Mouse (Mus musculus) megakaryocyte, embryonic 14.5 days (primary cell): ENCODE measurements around the gene Omt2b. TPM values are rescaled to one million over a fixed set of nuclear protein-coding genes. Genes with fewer than 3 reads are reported as not detected.
"Not testable (repeated sequence)": the region's sequence is repeated elsewhere in the genome, so short reads cannot be mapped to it uniquely, and the experiment has no call there.

Experiments used
- H3K27me3 ChIP-seq: replicated peaks from 2 replicates; pipeline ENCODE3; 2012; ENCODE audit warnings: inconsistent platforms
- H3K36me3 ChIP-seq: replicated peaks from 2 replicates; pipeline ENCODE3; 2012; ENCODE audit warnings: low read length, inconsistent platforms, mixed read lengths
- H3K4me1 ChIP-seq: 2 replicates; pipeline ENCODE4 v1.6.1; 2012; ENCODE audit warnings: inconsistent platforms
- H3K4me3 ChIP-seq: replicated peaks from 2 replicates; pipeline ENCODE3; 2012; ENCODE audit warnings: moderate library complexity, mild to moderate bottlenecking, inconsistent platforms
- H3K9me3 ChIP-seq: 2 replicates; pipeline ENCODE4 v1.6.1; 2012; ENCODE audit warnings: inconsistent platforms
- FLI1 ChIP-seq: IDR thresholded peaks from 2 replicates; pipeline ENCODE4 v1.6.1; 2012; ENCODE audit warnings: low read length, inconsistent platforms, mixed read lengths
- GATA1 ChIP-seq: IDR thresholded peaks from 3 replicates; pipeline ENCODE4 v1.6.1; 2012; ENCODE audit warnings: mixed read lengths, low read length, inconsistent platforms, borderline replicate concordance
- polyA plus RNA-seq: library from polyadenylated mRNA; stranded (reverse); fragments of >175 nt; gene quantifications from 2 replicates; pipeline ENCODE4 v1.2.3, GENCODE M21; 2012; ENCODE audit warnings: low replicate concordance; ENCODE audit not compliant: insufficient read depth

Omt2b gene
- polyA plus RNA-seq: not detected in 2 replicates

DNA sequence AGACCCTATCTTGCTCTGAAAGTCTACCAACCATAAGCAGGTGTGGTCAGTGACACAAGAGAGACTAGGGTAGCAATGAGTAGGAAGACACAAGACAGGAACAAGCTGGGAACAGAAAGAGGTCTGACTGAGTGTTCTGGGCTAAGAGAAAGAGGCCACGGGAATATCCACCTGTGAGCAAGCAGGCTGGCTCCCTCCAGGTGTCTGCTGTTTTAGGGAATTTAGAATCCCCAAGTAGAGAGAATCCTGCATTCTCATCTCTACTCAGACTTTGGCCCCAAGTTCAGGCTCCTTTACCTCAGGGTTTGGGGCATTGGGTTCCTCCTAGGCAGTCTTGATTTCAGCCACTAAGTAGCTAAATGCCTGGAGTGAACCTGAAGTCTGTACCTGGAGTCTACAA lies at the start of gene Omt2b:
Gene Omt2b, plus strand, starts transcription at position 301 of the 400 bp plus-strand sequence.
- not testable (repeated sequence) for H3K36me3 ChIP-seq, H3K4me3 ChIP-seq, H3K4me1 ChIP-seq
- Histone ChIP-seq H3K27me3 (peaks cover 10% of the 10 kb centered on the region), H3K9me3 (peaks cover 11% of the 10 kb centered on the region)

DNA sequence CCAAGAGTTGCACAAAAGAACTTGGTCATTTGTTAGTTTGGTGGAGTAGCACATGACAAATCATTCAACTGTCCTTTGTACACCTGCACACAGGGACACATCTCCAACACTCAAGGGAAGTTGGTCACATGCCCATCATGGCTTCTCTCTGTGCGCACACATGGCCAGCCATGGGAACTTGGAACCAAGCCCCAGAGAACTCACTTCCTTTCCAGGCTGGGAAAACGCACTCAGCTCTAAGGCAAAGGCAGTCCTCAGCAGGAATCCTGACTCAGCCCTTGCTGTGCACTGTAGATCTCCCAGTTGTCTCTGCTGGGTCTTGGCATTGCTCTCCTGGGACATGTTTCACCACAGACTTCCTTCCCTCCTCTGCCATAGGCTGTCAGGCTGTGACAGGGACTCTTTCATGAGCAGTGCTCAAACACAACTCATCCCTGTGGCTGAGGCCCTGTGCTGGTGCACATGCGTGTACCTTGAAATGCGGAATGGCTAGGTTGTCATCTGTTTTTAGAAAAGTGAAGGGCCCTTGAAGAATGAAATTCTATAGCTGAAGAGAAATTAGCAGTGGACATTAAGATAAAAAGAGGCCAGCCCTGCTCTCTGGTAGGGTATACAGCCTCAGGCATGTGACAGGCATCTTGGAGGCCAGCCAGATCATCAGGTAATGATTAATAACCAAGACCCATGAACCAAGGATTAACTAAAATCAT lies 45.2 kb upstream of the Omt2b start:
- H3K9me3 ChIP-seq, H3K36me3 ChIP-seq, H3K4me3 ChIP-seq, H3K4me1 ChIP-seq, H3K27me3 ChIP-seq: not testable (repeated sequence)

DNA sequence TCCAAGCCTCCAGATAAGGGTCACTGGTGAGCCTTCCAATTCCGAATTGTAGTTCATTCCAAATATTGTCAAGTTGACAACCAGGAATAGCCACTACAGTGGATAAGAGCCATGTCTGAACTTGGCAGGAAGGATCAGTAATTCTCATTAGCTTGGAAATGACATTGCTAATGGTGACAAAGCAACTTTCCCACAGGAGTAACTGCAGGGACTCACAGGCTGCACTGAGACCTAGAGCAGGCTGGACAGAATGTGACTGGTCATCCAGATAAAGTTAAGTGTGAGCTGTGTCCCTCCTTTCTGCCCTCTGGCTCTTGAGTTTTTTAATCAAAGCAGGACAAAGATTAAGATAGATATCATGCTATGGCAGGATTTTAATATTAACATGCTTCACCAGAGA lies 38.3 kb upstream of the Omt2b start:
- not testable (repeated sequence) for H3K4me3 ChIP-seq, H3K36me3 ChIP-seq, H3K4me1 ChIP-seq, H3K9me3 ChIP-seq, H3K27me3 ChIP-seq

DNA sequence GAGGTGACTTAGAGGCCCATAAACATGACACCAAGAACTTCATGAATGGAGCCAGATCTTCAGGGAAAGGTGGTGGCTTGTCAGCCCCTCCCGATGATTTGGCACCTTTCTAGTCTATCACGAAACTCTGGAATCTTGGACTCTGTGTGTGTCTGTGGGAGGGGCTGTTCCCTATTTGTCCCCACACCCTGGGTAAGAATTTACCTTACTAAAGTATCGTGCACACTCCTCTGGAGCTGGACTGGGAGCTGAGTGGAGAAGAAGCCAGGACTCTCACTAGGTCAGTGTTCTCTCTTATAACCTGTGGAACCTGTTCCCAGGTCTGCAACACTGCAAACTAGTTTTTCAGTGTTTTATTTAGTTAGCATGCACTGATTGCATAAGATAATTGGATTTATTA lies 37.7 kb upstream of the Omt2b start, which contains the start of gene Gm10639:
Gene Gm10639, plus strand, starts transcription at position 201 of the 400 bp plus-strand sequence.
- H3K36me3 ChIP-seq, H3K4me1 ChIP-seq, H3K27me3 ChIP-seq, H3K9me3 ChIP-seq, H3K4me3 ChIP-seq: not testable (repeated sequence)

DNA sequence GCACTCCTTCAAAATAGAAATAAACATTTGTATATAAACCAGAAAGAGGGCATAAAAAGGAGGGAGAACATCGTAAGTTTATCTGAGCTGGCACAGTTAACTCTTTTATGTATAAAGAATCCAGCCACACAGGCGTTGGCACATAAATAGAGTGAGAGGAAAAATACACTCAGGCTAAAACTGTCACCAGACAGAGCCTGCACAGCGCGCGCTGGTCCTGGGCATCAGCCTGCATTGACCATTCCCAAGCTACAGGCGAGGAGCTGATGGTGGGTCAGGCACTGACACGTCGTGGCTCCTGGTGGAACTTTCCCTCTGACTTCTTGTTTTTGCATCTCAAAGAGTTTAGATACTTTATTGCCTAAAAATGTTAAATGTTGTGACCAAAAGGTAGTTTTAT lies 34.9 kb upstream of the Omt2b start:
- H3K36me3 ChIP-seq, H3K27me3 ChIP-seq, H3K4me3 ChIP-seq, H3K9me3 ChIP-seq: not testable (repeated sequence)
- peaks cover 13% of the 10 kb centered on the region for H3K4me1 ChIP-seq

DNA sequence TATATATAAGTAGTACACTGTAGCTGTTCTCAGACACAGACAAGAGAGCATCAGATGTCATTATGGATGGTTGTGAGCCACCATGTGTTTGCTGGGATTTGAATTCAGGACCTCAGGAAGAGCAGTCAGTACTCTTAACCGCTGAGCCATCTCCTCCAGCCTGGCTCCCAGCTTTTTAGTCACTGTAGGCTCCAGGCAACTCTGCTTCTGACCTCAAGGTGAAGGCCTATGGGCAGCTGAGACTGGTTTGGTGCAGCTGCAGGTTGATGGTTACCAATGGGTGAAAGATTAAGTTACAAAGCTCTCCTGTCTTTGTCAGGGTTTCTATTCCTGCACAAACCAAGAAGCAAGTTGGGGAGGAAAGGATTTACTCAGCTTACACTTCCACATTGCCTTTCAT lies 33.7 kb upstream of the Omt2b start:
- peaks cover 13% of the 10 kb centered on the region for H3K4me1 ChIP-seq
- not testable (repeated sequence) for H3K9me3 ChIP-seq, H3K27me3 ChIP-seq, H3K36me3 ChIP-seq, H3K4me3 ChIP-seq

DNA sequence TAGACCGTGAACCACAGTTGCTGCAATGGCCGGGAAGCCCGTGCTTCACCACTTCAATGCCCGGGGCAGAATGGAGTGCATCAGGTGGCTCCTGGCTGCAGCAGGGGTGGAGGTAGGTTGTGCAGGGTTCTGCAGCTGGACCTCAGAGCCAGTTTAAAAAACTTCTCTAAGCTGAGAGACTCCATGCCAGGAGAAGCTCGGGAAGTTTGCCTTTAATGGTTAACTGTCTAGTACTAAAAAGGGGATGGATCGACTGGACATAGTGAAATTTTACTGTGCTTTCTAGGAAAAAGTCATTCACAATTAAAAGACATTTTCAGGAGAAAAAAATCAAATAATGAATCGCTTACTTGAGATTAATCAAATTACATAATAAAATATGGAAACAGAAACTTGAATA lies 32.6 kb upstream of the Omt2b start:
- peaks cover 18% of the 10 kb centered on the region for H3K4me1 ChIP-seq
- H3K4me3 ChIP-seq, H3K27me3 ChIP-seq, H3K9me3 ChIP-seq, H3K36me3 ChIP-seq: not testable (repeated sequence)

DNA sequence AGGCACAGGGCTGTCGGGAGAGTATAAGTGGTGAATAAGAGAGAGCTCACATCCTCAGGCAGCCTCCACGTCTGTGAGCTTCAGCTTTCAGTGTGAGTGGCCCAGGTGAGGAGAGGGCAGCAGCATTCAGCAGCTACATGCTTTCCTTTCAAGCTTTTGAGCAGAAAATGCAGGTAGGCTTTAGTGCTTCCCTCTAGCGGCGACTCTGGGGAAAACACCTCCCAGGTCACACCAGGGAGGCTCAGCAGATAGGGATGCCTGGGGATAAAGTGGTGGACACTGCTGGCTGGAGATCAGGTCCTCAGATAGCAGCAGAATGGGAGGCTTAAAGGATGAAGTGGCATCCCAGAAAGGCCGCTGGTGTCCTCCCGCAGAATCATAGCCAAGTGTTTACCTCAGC lies 31.3 kb upstream of the Omt2b start:
- not testable (repeated sequence) for H3K9me3 ChIP-seq, H3K36me3 ChIP-seq, H3K4me3 ChIP-seq, H3K27me3 ChIP-seq
- H3K4me1 ChIP-seq: peaks cover 20% of the 10 kb centered on the region

DNA sequence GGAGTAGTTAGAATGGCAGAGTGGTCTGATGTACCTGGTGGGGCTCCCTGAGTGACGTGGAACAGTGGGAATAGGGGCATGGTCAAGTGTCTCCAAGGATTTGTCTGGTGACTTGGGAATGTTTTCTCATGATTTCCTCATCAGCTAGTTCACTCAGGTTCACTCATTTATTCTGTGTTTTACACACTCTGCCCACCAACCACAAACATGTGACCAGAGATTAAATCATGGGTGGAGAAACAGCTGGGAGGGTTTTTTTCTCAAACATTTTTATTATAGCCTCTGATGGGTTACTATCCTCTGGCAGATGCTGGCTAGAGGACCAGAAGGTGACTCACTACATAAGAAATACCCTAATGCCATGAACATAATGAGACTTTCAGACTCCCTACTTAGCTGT lies 29.2 kb upstream of the Omt2b start:
- peaks cover 9% of the 10 kb centered on the region for H3K27me3 ChIP-seq
- peaks cover 3% of the 10 kb centered on the region; the same call in 1 of the 2 replicates for H3K9me3 ChIP-seq
- H3K36me3 ChIP-seq: no peaks in the 10 kb centered on the region
- H3K4me1 ChIP-seq: peaks cover 20% of the 10 kb centered on the region
- no peak overlapping the region for H3K4me3 ChIP-seq
- TF ChIP-seq FLI1 (no peak), GATA1 (no peak)

DNA sequence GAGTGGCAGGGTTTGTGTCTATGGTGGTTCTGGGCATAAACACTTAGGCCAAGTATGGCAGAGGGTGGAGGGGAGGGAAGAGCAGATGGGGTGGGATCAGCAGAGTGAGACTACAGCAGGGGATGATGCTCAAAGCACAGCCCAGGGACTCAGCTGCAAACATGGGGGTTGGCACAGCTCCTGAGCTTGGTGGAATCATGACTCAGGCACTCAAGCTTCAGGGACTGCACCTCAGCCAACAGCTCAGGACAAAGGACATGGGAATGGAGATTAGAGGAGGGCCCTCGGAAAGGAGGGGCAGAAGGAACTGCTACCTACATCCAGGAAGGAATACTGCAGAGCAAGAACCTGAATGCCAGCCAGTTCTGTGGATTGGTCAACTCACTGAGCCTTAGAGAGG lies 28.2 kb upstream of the Omt2b start:
- H3K27me3 ChIP-seq, H3K36me3 ChIP-seq, H3K4me3 ChIP-seq, H3K9me3 ChIP-seq: not testable (repeated sequence)
- H3K4me1 ChIP-seq: peaks cover 20% of the 10 kb centered on the region

DNA sequence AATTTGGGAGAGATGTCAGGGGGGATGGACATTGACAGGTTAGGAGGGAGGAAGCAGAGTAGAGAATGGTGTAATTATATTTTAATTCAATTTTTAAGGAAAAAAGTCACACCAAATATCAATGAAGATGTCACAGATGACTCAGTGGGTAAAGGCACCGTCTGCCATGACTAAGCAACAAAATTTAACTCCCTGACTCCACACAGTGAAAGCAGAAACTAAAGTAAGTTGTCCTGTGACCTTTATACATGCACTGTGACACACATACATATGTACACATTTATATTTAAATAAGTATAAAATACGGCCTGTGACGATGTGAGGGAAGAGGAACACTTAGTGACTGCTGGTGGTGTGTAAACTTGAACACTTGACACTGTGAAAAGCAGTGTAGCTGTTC lies 19.3 kb upstream of the Omt2b start:
- not testable (repeated sequence) for H3K4me3 ChIP-seq, H3K36me3 ChIP-seq, H3K9me3 ChIP-seq, H3K27me3 ChIP-seq, H3K4me1 ChIP-seq

DNA sequence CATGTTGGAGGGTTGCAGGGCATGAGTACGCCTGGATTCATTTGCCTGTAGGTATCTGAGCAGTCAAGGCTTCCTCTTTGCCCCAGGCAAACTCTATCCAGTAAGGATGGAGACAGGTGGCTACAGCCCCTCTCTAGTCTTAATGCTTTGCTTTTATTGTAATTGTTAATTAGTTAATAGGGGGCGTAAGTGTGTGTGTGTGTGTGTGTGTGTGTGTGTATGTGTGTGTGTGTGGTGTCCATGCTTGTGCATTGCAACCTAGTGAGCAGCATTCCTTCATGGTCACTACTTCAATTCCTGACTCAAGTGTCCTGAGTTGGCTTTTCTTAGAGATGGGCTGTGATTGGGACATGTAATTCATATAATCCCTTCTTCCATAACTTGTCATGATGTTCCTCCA lies 12.7 kb upstream of the Omt2b start, which contains the start of gene Omt2a:
Gene Omt2a, minus strand, starts transcription at position 101 of the 400 bp plus-strand sequence.
- Histone ChIP-seq H3K4me1 (peaks cover 3% of the 10 kb centered on the region; the same call in 1 of the 2 replicates), H3K27me3 (peaks cover 9% of the 10 kb centered on the region), H3K36me3 (no peaks in the 10 kb centered on the region), H3K4me3 (no peak within 1 kb of the TSS), H3K9me3 (no peaks in the 10 kb centered on the region)
- no peak for TF ChIP-seq FLI1
- TF ChIP-seq GATA1: no peak
